Mouse (Mus musculus): ENCODE results near the gene Slc22a23.

- TF ChIP-seq SMC3 (IDR thresholded peaks at IDR 0.05; ENCODE audit: low read depth, low read length) (no peak), CTCF (conservative IDR thresholded peaks at IDR 0.05 in 1 of 2, IDR thresholded peaks at IDR 0.05 in 1 of 2; ENCODE audit: low read depth in 2 of 2, low read length in 2 of 2) (no peak), USF1 (IDR thresholded peaks at IDR 0.05; ENCODE audit: low read depth, low read length) (no peak), MXI1 (IDR thresholded peaks at IDR 0.05; ENCODE audit: low read depth, low read length) (no peak), HCFC1 (IDR thresholded peaks at IDR 0.05; ENCODE audit: low read depth, low read length) (no peak), CHD2 (IDR thresholded peaks at IDR 0.05; ENCODE audit: low read length) (no peak), TCF12 (IDR thresholded peaks at IDR 0.05; ENCODE audit: low read depth, low read length) (no peak), EP300 (IDR thresholded peaks at IDR 0.05; ENCODE audit: low read length) (no peak), SIN3A (IDR thresholded peaks at IDR 0.05; ENCODE audit: low read length) (no peak), GABPA (IDR thresholded peaks at IDR 0.05; ENCODE audit: insufficient replicate concordance, low read depth, low read length) (no peak), MAFK (IDR thresholded peaks at IDR 0.05; ENCODE audit: insufficient replicate concordance, low read length) (no peak), POLR2A (IDR thresholded peaks at IDR 0.05; ENCODE audit: low read depth, low read length) (no peak), ZNF384 (IDR thresholded peaks at IDR 0.05; ENCODE audit: low read depth, low read length) (no peak)
Measured at GRCm38 (mm10) chr13:34317051-34317450, 27.9 kb downstream of the Slc22a23 start.
